Mouse (Mus musculus) cortical plate, adult 2 months (tissue): Measurements from ENCODE around the gene Cpne4. TPM values are rescaled to one million over a fixed set of nuclear protein-coding genes. Genes with fewer than 3 reads are reported as not detected.

Experiments
- H3K27ac ChIP-seq: fragments of 200-500 bp; 2 replicates; pipeline ENCODE4 v1.5.1; 2012; ENCODE audit warnings: low read length, control low read depth, inconsistent platforms; ENCODE audit not compliant: insufficient read depth
- H3K4me1 ChIP-seq: fragments of 200-500 bp; 2 replicates; pipeline ENCODE4 v1.6.1; 2011; ENCODE audit warnings: low read length; ENCODE audit not compliant: control insufficient read depth, insufficient read depth
- H3K4me3 ChIP-seq: fragments of 200-500 bp; 2 replicates; pipeline ENCODE4 v1.5.1; 2011; ENCODE audit warnings: mild to moderate bottlenecking, low read length, control low read depth; ENCODE audit not compliant: insufficient read depth
- CTCF ChIP-seq: fragments of 200-500 bp; IDR thresholded peaks from 2 replicates; pipeline ENCODE4 v1.5.1; 2011; ENCODE audit warnings: mild to moderate bottlenecking, control low read depth, low read length; ENCODE audit not compliant: insufficient read depth; ENCODE audit errors: extremely low read depth
- POLR2A ChIP-seq: fragments of 200-500 bp; IDR thresholded peaks from 2 replicates; pipeline ENCODE4 v1.6.1; 2011; ENCODE audit warnings: mild to moderate bottlenecking, low read length, control low read depth; ENCODE audit not compliant: insufficient read depth; ENCODE audit errors: extremely low read depth
- polyA plus RNA-seq: library from polyadenylated mRNA; depleted of rRNA; stranded (reverse); fragments of >200 nt; gene quantifications from 2 replicates; pipeline ENCODE4 v1.2.3, GENCODE M21; 2012

Cpne4 gene
- polyA plus RNA-seq, 1 experiment, result 31.5 TPM

GRCm38 (mm10) chr9:104777135-104777534 lies 230.0 kb downstream of the Cpne4 start:
- TF ChIP-seq CTCF, result no peak
- Histone ChIP-seq H3K27ac (no peak overlapping the region; the same call in 1 of the 2 replicates), H3K4me1 (peaks cover 9% of the 10 kb centered on the region), H3K4me3 (no peak overlapping the region)

- Histone ChIP-seq H3K27ac (peak overlapping the region; percentile 43; the same call in 1 of the 2 replicates), H3K4me1 (peaks cover 9% of the 10 kb centered on the region), H3K4me3 (no peak overlapping the region)
- TF ChIP-seq CTCF (no peak), POLR2A (no peak)
Measured at GRCm38 (mm10) chr9:104777780-104778179, 230.7 kb downstream of the Cpne4 start.

GRCm38 (mm10) chr9:104796601-104797000 lies 249.5 kb downstream of the Cpne4 start:
- Histone ChIP-seq H3K4me1 (no peaks in the 10 kb centered on the region; the same call in 1 of the 2 replicates), H3K27ac (no peak overlapping the region), H3K4me3 (no peak overlapping the region)
- TF ChIP-seq POLR2A (no peak), CTCF (no peak)

GRCm38 (mm10) chr9:104804776-104805175 lies 257.7 kb downstream of the Cpne4 start:
- Histone ChIP-seq H3K27ac (no peak overlapping the region), H3K4me3 (no peak overlapping the region), H3K4me1 (no peaks in the 10 kb centered on the region)
- TF ChIP-seq CTCF (no peak), POLR2A (no peak)

DNA sequence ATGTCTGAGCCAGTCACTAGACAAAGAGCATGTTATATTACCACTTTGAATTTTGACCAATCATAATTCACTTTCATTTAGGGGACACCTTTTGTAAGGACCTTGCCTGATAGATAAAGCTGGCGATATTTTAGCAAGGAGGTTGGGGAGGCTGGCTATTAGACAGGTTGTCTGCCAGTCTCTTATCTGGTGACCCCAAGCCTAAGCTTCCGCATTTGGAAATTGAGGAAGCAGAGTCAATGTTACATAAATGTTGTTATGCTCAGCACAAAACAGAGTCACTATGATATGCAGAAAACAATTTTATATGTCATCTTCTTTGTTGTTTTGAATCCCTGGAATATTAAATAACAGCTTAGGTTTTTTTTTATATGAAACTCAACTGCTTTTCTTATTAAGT lies 267.6 kb downstream of the Cpne4 start:
- no peak for TF ChIP-seq POLR2A
- no peak for TF ChIP-seq CTCF
- no peak overlapping the region for H3K4me3 ChIP-seq
- no peaks in the 10 kb centered on the region for H3K4me1 ChIP-seq
- no peak overlapping the region for H3K27ac ChIP-seq

DNA sequence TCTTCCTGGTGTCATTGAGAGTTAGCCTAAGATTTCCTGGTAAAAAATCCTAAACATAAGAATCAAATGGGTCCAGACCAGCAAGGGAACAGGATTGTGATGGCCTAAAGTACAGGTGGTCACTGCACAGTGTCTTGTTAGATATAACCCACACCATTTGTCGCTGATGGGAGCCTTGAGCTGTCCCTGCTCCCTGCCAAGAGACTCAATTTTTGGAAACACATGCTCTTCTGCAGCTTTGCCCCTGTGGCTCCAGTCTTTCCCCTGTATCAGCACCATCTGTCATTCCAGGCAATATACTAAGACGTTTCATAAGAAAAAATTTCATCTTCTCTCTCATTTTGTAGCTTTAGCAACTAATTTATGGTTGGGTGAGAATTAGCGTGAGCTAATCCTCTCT lies 281.6 kb downstream of the Cpne4 start:
- no peak overlapping the region for H3K4me3 ChIP-seq
- TF ChIP-seq POLR2A (no peak), CTCF (no peak)

DNA sequence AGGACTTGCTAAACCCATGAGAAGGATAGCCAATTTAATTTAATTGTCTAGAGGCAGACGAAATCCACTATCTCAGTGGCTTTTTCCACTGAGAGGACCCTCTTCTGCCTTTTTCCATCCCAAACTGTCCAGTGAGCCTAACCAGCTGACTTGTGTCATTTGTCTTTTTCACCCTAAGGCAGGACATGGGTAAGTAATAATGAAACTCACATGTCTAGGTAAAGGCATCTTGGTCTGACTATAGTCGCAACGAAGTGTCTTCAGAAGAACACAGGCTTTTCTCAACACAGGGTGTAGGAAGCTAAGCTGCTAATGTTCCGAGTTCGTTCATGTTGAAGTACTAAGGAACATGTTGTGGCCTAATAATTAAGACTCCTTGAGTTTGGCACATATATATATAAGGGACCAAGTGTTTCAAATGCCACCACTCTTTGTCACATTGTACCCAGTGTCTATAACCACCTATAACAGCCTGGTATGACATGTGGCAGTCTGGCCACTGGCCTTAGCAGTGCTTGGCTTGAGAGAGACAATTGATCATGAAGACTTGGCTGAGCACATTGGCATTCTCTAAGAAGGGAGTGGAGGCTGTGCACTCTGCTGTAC lies 286.0 kb downstream of the Cpne4 start:
- TF ChIP-seq POLR2A, result no peak
- TF ChIP-seq CTCF, result no peak
- Histone ChIP-seq H3K4me3 (no peak overlapping the region), H3K27ac (no peak overlapping the region), H3K4me1 (no peaks in the 10 kb centered on the region)

More for the DNA sequence above, 281.6 kb downstream of the Cpne4 start:
- Histone ChIP-seq H3K27ac (no peak overlapping the region), H3K4me1 (no peaks in the 10 kb centered on the region)

DNA sequence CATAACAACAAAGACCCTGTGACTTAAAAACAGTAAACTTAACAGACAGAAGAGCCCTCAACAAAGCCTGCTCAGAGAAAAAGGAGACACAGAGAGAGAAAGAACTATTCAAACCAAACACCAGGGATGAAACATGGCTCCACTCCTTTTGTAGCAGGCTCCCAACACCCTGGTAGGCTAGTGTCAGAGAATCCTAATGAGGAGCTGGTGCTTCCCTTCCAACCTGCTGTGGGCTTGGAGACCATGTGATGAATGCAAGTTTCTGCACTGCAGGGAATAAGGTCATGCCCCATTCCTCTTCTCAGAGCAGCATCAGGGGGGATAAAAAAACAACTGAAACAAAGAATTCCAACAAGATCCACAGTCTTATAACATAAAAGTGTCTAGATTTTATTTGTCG lies 290.8 kb downstream of the Cpne4 start:
- no peaks in the 10 kb centered on the region for H3K4me1 ChIP-seq
- H3K27ac ChIP-seq, result no peak overlapping the region
- TF ChIP-seq POLR2A, result no peak
- no peak for TF ChIP-seq CTCF
- no peak overlapping the region for H3K4me3 ChIP-seq

DNA sequence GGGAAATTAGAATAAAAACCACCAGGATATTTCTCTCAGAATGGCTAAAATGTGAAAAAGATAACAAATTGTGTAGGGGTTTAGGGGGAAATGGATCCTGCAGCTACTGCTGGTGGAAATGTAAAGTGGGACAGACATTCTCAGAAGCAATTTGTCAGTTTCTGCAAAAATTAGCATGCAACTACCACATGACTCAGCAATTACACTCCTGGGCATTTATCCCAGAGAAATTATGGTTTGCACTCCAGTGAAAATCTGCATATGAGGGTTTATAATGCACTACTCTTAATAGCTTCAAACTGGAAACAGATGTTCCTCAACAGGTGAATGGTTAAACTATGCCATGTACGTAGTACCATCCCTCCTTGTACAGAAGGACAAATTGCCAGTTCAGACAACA lies 294.2 kb downstream of the Cpne4 start:
- Histone ChIP-seq H3K4me3 (no peak overlapping the region), H3K4me1 (no peaks in the 10 kb centered on the region), H3K27ac (no peak overlapping the region)
- TF ChIP-seq CTCF (no peak), POLR2A (no peak)

GRCm38 (mm10) chr9:104845226-104845930 lies 298.3 kb downstream of the Cpne4 start:
- TF ChIP-seq POLR2A (no peak), CTCF (no peak)
- no peak overlapping the region for H3K27ac ChIP-seq
- no peaks in the 10 kb centered on the region for H3K4me1 ChIP-seq
- H3K4me3 ChIP-seq, result no peak overlapping the region

- no peak for TF ChIP-seq CTCF
- no peak for TF ChIP-seq POLR2A
- Histone ChIP-seq H3K4me1 (no peaks in the 10 kb centered on the region), H3K4me3 (no peak overlapping the region), H3K27ac (no peak overlapping the region)
Measured at GRCm38 (mm10) chr9:104853701-104854100, 306.6 kb downstream of the Cpne4 start.
